Comparison of ENCODE assay signal across 8 mouse cellular contexts in the genomic region with DNA sequence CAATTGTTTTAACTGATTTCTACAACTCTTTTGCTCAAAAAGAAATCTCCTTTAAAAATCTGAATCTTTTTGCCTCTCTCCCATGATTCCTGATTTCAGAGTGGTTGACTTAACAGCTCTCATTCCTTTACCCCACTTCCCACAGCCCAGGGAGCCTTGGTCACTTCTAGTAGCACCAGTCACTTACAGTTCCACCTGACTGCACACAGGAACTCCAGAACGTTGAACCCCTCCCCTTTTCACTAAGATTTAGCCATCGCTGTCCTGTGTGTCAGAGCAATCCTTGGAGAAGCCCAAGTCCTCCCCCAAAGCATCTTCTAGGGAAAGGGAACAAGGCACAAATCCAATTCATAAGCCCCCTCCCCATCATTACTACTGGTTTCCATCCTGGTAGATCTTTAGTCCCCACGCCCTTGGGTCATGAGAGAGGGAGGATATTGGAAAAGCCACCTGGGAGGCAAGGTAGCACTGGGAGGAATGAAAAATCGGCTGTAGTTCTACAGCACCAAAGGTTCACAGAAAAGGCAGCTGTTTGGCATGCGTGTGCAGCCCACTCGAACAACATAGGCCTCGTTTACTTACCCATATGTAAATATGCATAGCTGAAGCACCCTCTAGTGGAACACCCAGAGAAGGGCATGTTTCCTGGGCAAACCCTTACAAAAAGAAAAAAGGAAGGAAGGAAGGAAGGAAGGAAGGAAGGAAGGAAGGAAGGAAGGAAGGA.
DNase-seq lines count a peak whose midpoint lies in the region; ATAC-seq and TF ChIP-seq lines count a peak whose summit lies in the region.

No protein-coding gene starts in this region.

- peak; percentile 23 for DNase-seq in heart, postnatal 4 days
- DNase-seq in cerebellum, postnatal 36 days = peak; percentile 4 to 13
- DNase-seq in hindlimb bud, embryonic 11.5 days (ENCODE audit: extremely low spot score, low read depth, low spot score) = peak; percentile 18
- peak; percentile 20 for DNase-seq in lung, postnatal 10 days
- DNase-seq in urinary bladder, postnatal 25 days (ENCODE audit: low spot score) = no peak

- no peak overlapping the region for H3K9ac ChIP-seq in heart, embryonic 11.5 days (ENCODE audit: low read depth, low read length)
- H3K9ac ChIP-seq in ES-Bruce4 (ENCODE audit: low read depth, poor library complexity, severe bottlenecking) = no peak overlapping the region

- ATAC-seq in heart, embryonic 11.5 days (replicated peaks; ENCODE audit: insufficient number of reproducible peaks, low FRiP score, low TSS enrichment) = no peak
- ATAC-seq in erythroid progenitor cell, adult 5-6 weeks (replicated peaks; ENCODE audit: low FRiP score, poor library complexity, severe bottlenecking) = no peak

- H3K4me3 ChIP-seq in heart, embryonic 11.5 days (ENCODE audit: low read depth, low read length) = no peak overlapping the region
- no peak overlapping the region for H3K4me3 ChIP-seq in ES-Bruce4 (ENCODE audit: low read depth, low read length)

- no peak for TF ChIP-seq POLR2A in ES-Bruce4 (IDR thresholded peaks at IDR 0.05; ENCODE audit: insufficient read depth, low read length)

- TF ChIP-seq CTCF in ES-Bruce4 (IDR thresholded peaks at IDR 0.05; ENCODE audit: low read depth, low read length) = peak; percentile 21

- H3K4me1 ChIP-seq in heart, embryonic 11.5 days (ENCODE audit: control insufficient read depth, insufficient read depth, low read length) = no peaks in the 10 kb centered on the region
- H3K4me1 ChIP-seq in ES-Bruce4 (ENCODE audit: control insufficient read depth, insufficient read depth, low read length) = no peaks in the 10 kb centered on the region

- H3K36me3 ChIP-seq in heart, embryonic 11.5 days (ENCODE audit: control insufficient read depth, insufficient read depth, low read length) = no peaks in the 10 kb centered on the region
- no peaks in the 10 kb centered on the region for H3K36me3 ChIP-seq in ES-Bruce4 (ENCODE audit: control insufficient read depth, insufficient read depth, low read length, poor library complexity, severe bottlenecking)

- no peaks in the 10 kb centered on the region for H3K9me3 ChIP-seq in heart, embryonic 11.5 days (replicated peaks; ENCODE audit: control insufficient read depth, low read length)
- no peaks in the 10 kb centered on the region for H3K9me3 ChIP-seq in ES-Bruce4 (replicated peaks; ENCODE audit: control insufficient read depth, insufficient read depth, low read length, poor library complexity, severe bottlenecking)

- no peaks in the 10 kb centered on the region for H3K27me3 ChIP-seq in heart, embryonic 11.5 days (ENCODE audit: control insufficient read depth, insufficient read depth, low read length)
- H3K27me3 ChIP-seq in ES-Bruce4 (ENCODE audit: control insufficient read depth, insufficient read depth, low read length, poor library complexity, severe bottlenecking) = no peaks in the 10 kb centered on the region

- no peak overlapping the region for H3K4me2 ChIP-seq in heart, embryonic 11.5 days

- 48% methylated on average over 7 of the region's 7 CpGs for WGBS in heart, embryonic 11.5 days (ENCODE audit: insufficient replicate concordance)

- no peak for TF ChIP-seq EP300 in ES-Bruce4 (IDR thresholded peaks at IDR 0.05; ENCODE audit: insufficient read depth, low read depth, low read length)

- H3K27ac ChIP-seq in heart, embryonic 11.5 days (ENCODE audit: low read depth, low read length) = no peak overlapping the region
- H3K27ac ChIP-seq in ES-Bruce4 (ENCODE audit: insufficient read depth, low read length) = no peak overlapping the region
